Mouse (Mus musculus): ENCODE measurements around the gene Abca2.
A peak's percentile ranks its signal among the peaks of the same experiment; 100 is the strongest.

Abca2 gene

DNA sequence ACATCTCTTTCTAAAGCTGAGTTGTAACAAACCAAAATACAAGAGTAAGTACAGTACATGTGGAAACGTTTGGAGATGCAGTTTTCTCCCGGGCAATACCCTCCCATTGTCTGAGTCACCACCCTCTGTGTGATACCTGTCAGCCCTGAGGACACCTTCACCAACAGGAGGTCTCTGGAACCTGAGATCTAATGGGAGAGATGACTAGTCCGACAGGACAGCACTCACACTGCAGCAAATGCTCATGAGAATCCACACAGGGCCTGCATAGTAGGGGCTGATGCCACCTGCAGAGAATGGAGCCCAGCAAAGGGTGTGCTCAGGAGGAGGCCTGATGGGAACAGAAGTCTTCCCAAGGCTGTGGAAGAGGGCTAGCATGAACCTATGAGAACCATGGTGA, 32.9 kb downstream of the Abca2 start:
- no peak for DNase-seq (ENCODE audit: low spot score)

GRCm38 (mm10) chr2:25463630-25464029, 35.1 kb downstream of the Abca2 start:
- DNase-seq (ENCODE audit: low spot score): no peak

DNA sequence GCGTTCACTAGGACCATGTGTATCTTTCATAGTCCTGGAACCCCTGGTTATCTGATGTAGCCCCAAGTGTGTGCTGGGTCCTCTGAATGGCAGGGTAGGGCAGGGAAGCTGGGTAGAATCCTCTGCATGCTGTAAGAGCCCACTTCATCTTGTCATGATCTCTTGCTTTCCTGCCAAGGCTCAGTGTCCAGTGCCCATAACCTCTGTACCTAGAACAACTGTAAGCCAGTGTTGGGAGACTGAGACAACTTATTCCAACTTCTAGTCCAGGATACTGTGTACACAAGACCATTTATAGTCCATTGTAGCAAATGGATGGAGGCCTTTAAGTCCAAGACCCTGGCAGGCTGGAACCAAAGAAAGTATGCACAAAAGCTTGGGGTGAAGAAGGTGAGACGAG, 36.8 kb downstream of the Abca2 start:
- no peak for DNase-seq (ENCODE audit: low spot score)

- no peak for DNase-seq (ENCODE audit: low spot score)
Observed at GRCm38 (mm10) chr2:25465816-25466635, 37.5 kb downstream of the Abca2 start.

DNA sequence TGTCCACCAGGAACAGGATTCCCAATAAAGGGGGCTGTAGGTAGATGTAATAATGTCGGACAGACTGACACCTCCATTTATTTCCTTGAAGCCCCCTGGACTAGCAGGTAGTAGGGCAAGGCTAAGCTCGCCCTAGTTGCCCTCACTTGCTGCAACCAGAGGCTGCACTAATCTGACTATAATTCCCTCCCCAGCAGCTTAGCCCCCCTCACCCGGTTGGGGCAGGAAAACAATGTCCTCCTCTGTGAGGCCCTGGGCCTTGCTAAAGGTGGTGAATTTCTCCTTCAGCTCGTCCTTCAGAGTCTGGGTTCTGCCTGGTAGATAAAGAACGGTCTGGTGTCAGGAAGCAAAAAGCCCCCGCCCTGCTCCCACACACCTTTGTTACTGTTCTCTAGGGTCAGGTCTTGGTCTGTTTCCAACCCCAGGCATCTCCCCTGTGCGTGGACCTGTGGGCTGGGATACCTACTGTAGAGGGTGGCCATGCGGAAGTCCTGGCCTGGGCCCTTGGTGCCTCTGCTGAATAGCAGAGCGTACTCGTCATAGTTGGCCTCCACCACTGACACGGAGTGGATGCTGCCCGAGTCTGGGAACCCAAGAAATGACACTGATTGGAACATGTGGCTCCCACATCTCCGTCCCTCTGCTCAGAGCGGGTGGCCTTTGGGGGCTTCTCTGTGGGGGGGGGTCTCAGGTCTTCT, 39.3 kb downstream of the Abca2 start:
- DNase-seq (ENCODE audit: low spot score): no peak

DNA sequence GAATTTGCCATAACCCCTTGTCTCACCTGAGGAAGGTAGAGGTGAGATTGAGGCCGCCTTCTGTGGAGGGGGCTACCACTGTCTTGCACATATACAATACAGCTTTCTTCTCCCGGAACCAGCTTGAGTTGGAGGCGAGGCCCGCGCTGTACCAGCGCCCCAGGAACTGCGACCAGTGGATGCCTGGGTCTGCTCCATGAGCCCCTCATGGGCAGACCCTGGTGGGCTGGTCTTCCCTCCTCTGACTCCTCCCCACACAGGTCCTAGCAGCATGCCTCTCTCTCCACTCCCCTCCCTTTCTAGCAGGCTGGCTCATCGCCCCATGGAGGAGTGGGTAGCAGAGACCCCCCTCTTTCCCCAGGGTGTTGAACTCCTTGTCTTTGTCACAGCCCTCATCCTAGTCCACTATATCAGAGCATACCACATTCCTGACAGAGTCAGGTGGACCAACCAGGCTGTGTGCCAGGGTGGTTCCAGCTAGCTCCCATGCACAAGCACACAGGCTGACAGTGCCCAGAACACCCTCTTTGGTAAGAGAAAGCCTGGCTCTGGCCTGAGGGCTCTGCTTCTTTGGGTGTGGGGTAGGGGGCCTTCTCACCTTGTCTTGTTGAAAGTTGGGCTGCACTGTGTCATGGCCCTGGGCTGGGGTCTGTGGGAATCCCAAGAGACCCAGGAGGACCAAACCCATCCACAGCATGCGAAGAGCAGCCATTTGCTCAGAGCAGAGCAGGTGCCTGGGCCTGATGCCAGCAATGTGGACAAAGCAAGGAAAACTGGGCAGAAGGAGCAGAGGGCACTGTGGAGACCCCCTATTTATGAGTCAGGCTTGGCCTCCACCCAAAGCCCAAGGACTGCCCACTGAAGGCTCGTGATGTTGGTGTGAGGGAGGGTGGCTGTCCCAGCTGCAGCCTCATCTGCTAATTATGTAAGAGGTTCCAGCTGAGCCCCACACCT, 40.7 kb downstream of the Abca2 start:
- no peak for DNase-seq (ENCODE audit: low spot score)

GRCm38 (mm10) chr2:25469969-25470368, 41.5 kb downstream of the Abca2 start, which contains the start of gene Ptgds:
Ptgds (minus strand) TSS chr2:25470046.
- DNase-seq (ENCODE audit: low spot score): no peak

GRCm38 (mm10) chr2:25472550-25472949, 44.0 kb downstream of the Abca2 start:
- no peak for DNase-seq (ENCODE audit: low spot score)

DNA sequence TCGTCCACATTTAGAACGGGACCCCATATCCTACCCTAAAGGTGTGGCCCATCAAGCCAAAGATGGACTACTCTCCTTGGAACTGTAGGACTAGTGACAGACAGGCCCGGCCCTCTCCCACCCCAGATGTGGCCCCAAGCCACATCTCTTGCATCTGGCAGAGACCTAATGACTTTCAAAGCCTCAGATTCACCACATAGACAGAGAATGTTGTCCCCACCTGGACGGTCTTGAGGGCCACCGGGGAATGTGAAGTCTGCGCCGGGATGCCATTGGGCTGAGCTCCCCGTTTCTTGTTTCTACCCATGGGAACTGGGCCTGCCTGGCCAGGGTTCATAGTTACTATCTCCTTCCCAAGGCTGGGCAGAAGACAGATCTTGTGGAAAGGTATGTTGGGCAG, 49.0 kb downstream of the Abca2 start:
- DNase-seq (ENCODE audit: low spot score): no peak

DNA sequence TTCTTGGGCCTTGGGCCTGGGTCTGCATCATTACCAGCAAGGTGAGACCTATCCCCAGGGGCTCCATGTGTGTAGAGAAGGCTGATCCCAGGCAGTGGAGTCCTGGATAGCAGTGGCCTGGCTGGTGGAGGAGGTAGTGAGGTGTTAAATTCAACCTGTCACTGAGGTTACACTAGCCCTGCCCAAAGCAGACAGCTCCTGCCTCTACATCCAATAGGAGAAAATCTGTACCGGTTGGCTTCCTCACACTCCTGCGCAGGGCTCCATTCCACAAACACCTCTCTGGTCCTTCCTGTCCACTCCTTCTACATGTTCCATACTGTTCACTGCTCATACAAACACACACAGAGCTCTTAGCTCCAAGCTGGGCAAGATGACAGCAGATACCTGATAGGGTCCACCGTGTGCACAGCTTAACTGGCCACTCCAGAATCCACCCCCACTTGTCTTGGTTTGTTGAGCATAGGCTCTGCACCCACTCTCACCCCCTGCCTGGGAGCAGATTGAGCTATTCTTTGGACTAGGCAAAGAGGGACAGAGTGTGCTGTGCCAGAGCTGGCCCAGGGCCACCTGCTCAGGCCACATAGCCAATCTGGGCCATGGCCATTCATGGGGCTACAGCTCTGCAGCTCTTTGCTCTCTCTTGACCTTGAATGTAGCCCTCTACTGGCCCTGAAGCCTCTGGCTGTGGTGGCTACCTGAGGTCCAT, 49.6 kb downstream of the Abca2 start:
- peak; percentile 51 for DNase-seq (ENCODE audit: low spot score)

GRCm38 (mm10) chr2:25479551-25480311, 51.2 kb downstream of the Abca2 start:
- DNase-seq (ENCODE audit: low spot score): no peak

- no peak for DNase-seq (ENCODE audit: low spot score)
Observed at GRCm38 (mm10) chr2:25480541-25480940, 52.0 kb downstream of the Abca2 start.

DNA sequence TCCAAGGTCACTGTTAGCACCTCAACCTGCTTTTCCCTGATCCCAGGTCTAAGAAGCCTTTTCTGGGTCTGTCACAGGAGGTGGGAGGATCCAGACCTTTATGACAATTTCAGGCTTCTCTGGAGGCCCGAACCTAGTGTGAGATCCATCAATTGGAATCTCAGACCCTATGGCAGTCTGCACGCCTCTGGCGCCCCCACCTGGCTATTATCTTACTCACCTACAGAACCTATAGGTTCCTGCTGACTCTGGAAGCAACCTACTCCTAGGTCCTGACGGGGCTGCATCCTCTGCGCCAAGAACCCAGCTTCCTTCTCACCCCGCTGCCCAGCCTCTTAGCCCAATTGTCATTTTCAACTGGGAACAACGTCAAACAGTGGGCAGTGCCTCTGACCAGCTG, 54.5 kb downstream of the Abca2 start:
- DNase-seq (ENCODE audit: low spot score): no peak

- no peak for DNase-seq (ENCODE audit: low spot score)
Observed at GRCm38 (mm10) chr2:25484901-25485647, 56.6 kb downstream of the Abca2 start.

- DNase-seq (ENCODE audit: low spot score): no peak
Observed at GRCm38 (mm10) chr2:25487965-25488670, 59.6 kb downstream of the Abca2 start.

- no peak for DNase-seq (ENCODE audit: low spot score)
Observed at GRCm38 (mm10) chr2:25488671-25489068, 60.2 kb downstream of the Abca2 start.

GRCm38 (mm10) chr2:25492988-25493387, 64.5 kb downstream of the Abca2 start:
- no peak for DNase-seq (ENCODE audit: low spot score)

GRCm38 (mm10) chr2:25493476-25493961, 65.0 kb downstream of the Abca2 start, which contains the start of gene Lcn12:
Lcn12 (minus strand) TSS chr2:25493911.
- DNase-seq (ENCODE audit: low spot score): no peak

GRCm38 (mm10) chr2:25496462-25496861, 68.0 kb downstream of the Abca2 start:
- DNase-seq (ENCODE audit: low spot score): no peak

All from ovary, postnatal 36 days (tissue).